Mouse (Mus musculus): ENCODE measurements around the gene Trim25. TPM values are rescaled to one million over a fixed set of nuclear protein-coding genes. Genes with fewer than 3 reads are reported as not detected.
"Not testable (repeated sequence)": the region's sequence is repeated elsewhere in the genome, so short reads cannot be mapped to it uniquely, and the experiment has no call there.

The Trim25 gene
- total RNA-seq, 2 experiments from 2014 or later = 3.7 to 3.9 TPM

DNA sequence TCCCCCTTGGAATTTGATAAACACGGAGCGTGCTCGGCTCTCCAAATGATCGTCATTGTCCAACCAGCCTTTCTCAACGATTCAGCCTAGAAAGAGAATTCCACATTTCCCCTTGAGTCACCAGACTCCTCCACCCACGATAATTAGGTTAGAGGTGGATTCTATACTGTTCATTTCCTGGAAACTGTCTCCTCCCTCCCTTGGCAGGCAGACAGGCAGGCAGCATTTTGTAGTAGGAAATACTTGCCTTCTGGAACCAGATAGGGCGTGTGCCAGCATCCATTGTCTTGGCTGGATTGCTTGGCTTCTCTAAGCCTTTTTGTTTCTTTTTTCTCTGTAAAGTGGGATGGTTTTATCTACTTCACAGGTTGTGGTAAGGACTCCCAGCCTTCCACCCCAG lies 2.7 kb upstream of the Trim25 start:
- Histone ChIP-seq H3K4me3 (no peak overlapping the region), H3K27ac (no peak overlapping the region)
- intact Hi-C loops (cut with DNase I) = no loop called here
- TF ChIP-seq CTCF (IDR thresholded peaks at IDR 0.05) = no peak
- no peak for DNase-seq (ENCODE audit: extremely low spot score in 1 of 2, low spot score in 2 of 2)

DNA sequence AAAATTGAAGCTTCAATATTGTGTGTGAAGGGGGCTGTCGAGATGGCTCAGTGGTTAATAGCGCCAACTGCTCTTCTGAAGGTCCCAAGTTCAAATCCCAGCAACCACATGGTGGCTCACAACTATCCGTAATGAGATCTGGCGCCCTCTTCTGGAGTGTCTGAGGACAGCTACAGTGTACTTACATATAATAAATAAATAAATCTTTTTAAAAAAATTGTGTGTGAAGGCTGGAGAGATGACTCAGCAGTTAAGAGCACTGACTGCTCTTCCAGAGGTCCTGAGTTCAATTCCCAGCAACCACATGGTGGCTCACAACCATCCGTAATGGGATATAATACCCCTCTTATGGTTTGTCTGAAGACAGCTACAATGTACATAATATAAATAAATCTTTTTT lies 1.8 kb upstream of the Trim25 start:
- intact Hi-C loops (cut with DNase I); DNase-seq (ENCODE audit: extremely low spot score in 1 of 2, low spot score in 2 of 2); H3K27ac ChIP-seq; H3K4me3 ChIP-seq: not testable (repeated sequence)
- peak; percentile 43 for TF ChIP-seq CTCF (IDR thresholded peaks at IDR 0.05)

DNA sequence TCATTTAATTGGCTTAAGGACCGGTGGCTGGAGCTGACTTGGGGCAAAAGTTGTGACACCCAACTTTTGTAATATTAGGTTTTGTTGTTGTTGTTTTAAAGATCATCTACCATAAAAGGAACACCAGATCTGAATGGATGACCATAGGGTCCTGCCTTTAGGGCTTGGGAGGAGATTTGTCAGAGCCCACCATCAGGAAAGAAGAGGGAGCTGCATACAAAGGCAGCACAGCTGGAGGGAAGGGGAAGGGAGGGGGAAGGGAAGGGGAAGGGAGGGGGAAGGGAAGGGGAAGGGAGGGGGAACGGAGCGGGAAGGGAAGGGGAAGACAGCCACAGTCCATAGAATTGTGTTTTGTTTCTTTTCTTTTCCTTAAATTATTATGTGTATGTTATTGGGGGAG lies 770 bp upstream of the Trim25 start:
- no peak overlapping the region for H3K27ac ChIP-seq
- DNase-seq (ENCODE audit: extremely low spot score in 1 of 2, low spot score in 2 of 2) = no peak
- intact Hi-C loops (cut with DNase I) = no loop called here
- no peak for TF ChIP-seq CTCF (IDR thresholded peaks at IDR 0.05)
- no peak overlapping the region for H3K4me3 ChIP-seq

DNA sequence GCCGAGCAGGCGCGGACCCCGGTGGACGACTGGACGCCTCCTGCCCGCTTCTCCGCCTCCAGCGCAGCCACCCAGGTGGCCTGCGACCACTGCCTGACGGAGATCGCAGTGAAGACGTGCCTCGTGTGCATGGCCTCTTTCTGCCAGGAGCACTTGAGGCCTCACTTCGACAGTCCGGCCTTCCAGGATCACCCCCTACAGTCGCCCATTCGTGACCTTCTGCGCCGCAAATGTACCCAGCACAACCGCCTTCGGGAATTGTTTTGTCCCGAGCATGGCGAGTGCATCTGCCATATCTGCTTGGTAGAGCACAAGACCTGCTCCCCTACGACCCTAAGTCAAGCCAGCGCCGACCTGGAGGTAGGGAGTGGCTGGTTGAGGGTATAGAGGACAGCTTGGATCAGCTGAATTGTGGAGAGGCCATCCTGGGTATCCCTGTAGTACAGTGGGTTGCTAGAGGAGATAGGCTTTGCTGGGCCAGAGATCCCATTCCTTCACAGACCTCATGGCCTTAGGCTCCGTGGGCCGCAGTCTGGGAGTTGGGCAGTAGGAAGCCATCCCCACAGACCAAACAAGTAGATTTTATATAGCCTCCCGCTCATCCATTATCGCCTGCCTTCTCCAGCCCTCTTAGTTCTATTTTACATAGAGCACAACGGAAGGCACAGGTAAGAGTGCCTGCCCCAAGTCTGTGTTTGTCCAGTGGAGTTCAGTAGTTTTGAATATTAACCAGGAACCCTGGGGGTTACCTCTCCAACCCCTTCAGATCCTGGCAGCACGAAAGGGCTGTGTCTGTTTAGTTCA lies 749 bp downstream of the Trim25 start:
- Histone ChIP-seq H3K27ac (peak overlapping the region; percentile 49), H3K4me3 (peak overlapping the region; percentile 49)
- no peak for TF ChIP-seq CTCF (IDR thresholded peaks at IDR 0.05)
- intact Hi-C loops (cut with DNase I) = no loop called here
- DNase-seq (ENCODE audit: extremely low spot score in 1 of 2, low spot score in 2 of 2) = no peak

DNA sequence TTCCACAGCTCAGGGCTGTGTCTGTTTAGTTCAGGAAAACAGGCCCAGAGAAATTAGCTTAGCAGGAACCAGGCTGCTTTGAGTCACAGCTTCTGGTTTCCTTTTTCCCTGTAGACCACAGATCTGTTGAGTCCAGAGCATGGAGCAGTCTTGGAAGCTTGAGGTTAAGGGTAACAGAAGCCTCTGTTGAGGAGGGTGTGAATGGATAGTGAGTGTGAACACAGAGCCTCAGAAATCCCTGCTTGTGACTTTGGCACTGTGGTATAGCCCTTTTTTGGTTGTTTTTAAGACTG lies 1.3 kb downstream of the Trim25 start:
- no peak for TF ChIP-seq CTCF (IDR thresholded peaks at IDR 0.05)
- intact Hi-C loops (cut with DNase I) = no loop called here
- peak overlapping the region; percentile 49; the same call in 1 of the 2 replicates for H3K4me3 ChIP-seq
- DNase-seq (ENCODE audit: extremely low spot score in 1 of 2, low spot score in 2 of 2) = no peak
- H3K27ac ChIP-seq = no peak overlapping the region

DNA sequence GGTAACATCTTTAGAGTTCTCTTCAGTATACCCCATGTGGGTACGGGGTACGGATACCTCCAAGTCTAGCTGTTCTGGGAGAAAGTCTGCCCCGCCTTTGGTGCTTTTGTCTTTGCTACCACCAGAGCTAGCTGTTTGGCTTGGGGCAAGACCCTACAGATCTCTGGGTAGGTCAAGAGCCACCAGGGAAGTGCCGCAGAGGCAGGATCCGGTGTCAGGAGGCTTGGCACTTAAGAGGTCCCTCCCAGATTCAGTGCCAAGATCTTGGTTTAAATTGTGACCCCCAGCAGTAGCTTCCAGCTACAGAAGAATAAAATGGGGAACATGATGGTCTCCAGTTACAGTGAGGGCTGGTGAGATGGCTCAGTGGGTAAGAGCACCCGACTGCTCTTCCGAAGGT lies 2.4 kb downstream of the Trim25 start:
- Histone ChIP-seq H3K4me3 (peak overlapping the region; percentile 14; the same call in 1 of the 2 replicates), H3K27ac (no peak overlapping the region)
- intact Hi-C loops (cut with DNase I) = no loop called here
- TF ChIP-seq CTCF (IDR thresholded peaks at IDR 0.05) = no peak
- no peak for DNase-seq (ENCODE audit: extremely low spot score in 1 of 2, low spot score in 2 of 2)

DNA sequence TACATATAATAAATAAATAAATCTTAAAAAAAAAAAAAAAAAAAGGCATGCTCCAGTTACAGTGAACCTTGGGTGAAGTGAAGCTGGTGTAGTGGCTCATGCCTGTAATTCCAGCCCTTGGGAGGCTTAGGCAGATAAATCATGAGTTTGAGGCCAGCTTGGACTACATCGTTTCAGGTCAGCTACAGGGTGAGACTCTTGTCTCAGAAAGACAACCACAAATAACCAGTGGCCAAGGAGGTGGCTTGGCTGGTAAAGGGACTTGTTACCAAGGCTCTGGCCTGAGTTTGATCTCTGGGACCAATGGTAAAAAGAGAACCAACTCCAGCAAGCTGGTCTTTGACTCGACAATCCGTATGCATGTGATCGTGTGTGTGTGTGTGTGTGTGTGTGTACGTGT lies 2.9 kb downstream of the Trim25 start:
- no peak overlapping the region for H3K4me3 ChIP-seq
- intact Hi-C loops (cut with DNase I) = no loop called here
- TF ChIP-seq CTCF (IDR thresholded peaks at IDR 0.05) = no peak
- DNase-seq (ENCODE audit: extremely low spot score in 1 of 2, low spot score in 2 of 2) = no peak
- no peak overlapping the region for H3K27ac ChIP-seq

DNA sequence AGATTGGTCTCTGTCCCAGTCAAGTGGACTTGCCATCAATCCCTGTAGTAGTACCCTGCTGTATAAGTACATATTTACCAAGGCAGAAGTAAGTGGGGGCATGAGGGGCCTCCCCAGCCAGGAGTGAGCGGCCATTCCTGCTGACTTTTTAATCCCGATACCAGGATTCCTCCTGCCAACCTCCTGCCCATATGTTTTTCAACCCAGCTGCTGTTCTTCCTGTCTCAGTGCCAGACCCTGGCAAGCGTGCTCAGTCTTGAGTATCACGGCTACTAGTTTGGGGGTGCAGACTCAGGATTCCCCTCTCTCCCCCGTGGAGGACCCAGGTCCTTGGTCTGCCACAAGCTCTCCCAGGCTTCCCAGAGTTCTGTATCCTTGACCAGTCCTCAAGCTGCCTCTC lies 3.4 kb downstream of the Trim25 start:
- H3K4me3 ChIP-seq = no peak overlapping the region
- intact Hi-C loops (cut with DNase I) = no loop called here
- peak overlapping the region; percentile 32; the same call in 1 of the 2 replicates for H3K27ac ChIP-seq
- DNase-seq (ENCODE audit: extremely low spot score in 1 of 2, low spot score in 2 of 2) = no peak
- no peak for TF ChIP-seq CTCF (IDR thresholded peaks at IDR 0.05)

DNA sequence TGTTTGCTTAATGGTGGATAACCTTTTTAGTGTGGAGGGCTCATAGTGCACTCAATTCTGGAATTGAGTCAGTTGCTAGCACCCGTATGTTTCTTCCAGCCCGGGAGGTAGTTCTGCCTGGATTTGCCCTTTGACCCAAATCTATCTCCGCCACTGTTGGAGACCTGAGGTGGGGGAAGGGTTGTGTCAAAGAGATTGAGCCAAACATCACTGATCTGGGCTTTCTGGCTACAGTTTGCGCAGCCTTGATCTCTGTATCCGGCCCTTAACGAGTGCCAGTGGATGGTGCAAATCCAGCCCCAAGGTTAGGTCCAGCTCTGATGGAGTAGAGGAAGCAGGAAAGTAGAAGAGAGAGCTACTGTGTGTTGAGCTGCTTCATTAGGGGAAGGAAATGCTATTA lies 3.9 kb downstream of the Trim25 start:
- TF ChIP-seq CTCF (IDR thresholded peaks at IDR 0.05) = no peak
- intact Hi-C loops (cut with DNase I) = no loop called here
- no peak for DNase-seq (ENCODE audit: extremely low spot score in 1 of 2, low spot score in 2 of 2)
- Histone ChIP-seq H3K4me3 (no peak overlapping the region), H3K27ac (peak overlapping the region; percentile 32; the same call in 1 of the 2 replicates)

DNA sequence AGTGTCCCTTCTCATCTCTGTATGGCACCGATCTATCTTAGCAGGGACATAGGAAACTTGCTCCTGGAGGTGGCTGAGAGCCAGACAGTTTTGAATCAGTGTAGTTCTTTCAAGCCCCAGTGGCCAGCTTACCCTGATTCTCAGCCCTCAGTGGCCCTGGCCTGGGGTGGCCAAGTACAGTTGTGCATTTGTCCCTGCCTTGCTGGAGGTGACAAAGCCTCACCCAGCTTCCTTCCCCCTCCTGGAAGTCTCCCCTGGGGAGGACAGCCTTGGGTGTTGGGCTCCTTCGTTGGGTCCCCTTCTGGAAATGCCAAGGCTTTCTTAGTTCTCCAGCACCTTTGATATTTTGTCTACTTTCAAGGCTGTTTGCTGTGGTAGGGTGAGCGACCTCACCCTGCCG lies 4.5 kb downstream of the Trim25 start:
- DNase-seq (ENCODE audit: extremely low spot score in 1 of 2, low spot score in 2 of 2) = no peak
- intact Hi-C loops (cut with DNase I) = no loop called here
- no peak for TF ChIP-seq CTCF (IDR thresholded peaks at IDR 0.05)
- H3K4me3 ChIP-seq = no peak overlapping the region
- no peak overlapping the region for H3K27ac ChIP-seq

DNA sequence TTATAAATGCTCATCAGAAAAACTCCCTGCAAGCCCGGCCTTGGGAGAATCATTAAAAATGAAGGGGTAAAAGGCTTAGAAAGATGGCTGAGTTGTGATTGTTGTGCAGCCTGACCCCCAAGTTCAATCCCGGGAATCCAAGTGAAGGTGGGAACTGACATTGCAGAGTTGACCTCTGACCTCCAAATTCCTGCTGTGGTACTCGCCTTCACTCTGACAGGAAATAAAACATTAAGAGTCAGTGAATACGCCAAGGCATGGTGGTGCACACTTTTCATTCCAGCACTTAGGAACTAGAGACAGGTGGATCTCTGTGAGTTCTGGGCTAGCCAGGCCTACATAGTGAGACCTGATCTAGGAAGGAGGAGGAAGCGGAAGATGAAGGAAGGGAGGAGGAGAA lies 6.3 kb downstream of the Trim25 start:
- H3K4me3 ChIP-seq = no peak overlapping the region
- no peak for TF ChIP-seq CTCF (IDR thresholded peaks at IDR 0.05)
- intact Hi-C loops (cut with DNase I) = no loop called here
- DNase-seq (ENCODE audit: extremely low spot score in 1 of 2, low spot score in 2 of 2) = no peak
- H3K27ac ChIP-seq = no peak overlapping the region

DNA sequence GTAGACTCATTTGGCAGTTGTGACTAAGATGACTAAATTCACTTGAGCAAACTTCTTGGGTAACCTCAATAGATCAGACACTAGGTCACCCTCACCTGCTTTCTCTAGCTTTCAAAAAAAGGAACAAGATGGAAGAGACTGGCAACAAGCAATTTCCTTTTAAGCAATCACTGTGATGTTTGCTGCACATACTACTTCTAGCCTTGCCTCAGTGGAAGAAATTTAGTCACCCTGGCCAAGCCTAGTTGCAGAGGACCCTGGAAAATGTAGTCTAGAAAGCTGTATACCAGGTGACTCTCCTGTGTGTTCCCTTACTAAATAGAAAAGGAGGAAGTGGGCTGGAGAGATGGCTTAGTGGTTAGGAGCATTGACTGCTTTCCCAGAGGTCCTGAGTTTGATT lies 7.2 kb downstream of the Trim25 start:
- intact Hi-C loops (cut with DNase I) = no loop called here
- H3K4me3 ChIP-seq = no peak overlapping the region
- TF ChIP-seq CTCF (IDR thresholded peaks at IDR 0.05) = no peak
- DNase-seq (ENCODE audit: extremely low spot score in 1 of 2, low spot score in 2 of 2) = no peak
- no peak overlapping the region for H3K27ac ChIP-seq

DNA sequence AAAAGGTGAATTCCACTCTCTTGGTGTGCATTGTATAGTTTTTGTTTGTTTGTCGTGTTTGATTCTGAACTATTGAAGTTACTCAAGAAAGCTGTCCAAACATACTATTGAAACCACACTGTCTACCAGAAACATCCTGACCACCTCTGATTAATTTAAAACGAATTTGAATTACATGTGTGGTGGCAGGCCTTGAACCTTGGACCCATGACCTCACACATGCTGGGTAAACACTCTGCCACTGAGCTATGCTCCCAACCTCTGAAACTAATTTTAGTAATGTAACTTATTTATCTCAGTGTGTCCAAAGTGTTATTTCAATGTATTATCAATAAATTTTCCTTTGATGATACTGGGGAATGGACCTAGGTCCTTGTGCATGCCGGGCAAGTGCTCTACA lies 8.4 kb downstream of the Trim25 start:
- DNase-seq (ENCODE audit: extremely low spot score in 1 of 2, low spot score in 2 of 2) = no peak
- Histone ChIP-seq H3K27ac (no peak overlapping the region), H3K4me3 (no peak overlapping the region)
- intact Hi-C loops (cut with DNase I) = no loop called here
- no peak for TF ChIP-seq CTCF (IDR thresholded peaks at IDR 0.05)
